Mouse (Mus musculus) liver, adult 2 months (tissue): ENCODE results near the gene Ino80b.

Experiments used
- CTCF ChIP-seq: fragments of 200-500 bp; IDR thresholded peaks from 2 replicates; pipeline ENCODE4 v1.5.1; 2011; ENCODE audit warnings: low read depth, low read length, control low read depth
- POLR2A ChIP-seq: fragments of 200-500 bp; IDR thresholded peaks from 2 replicates; pipeline ENCODE4 v1.6.1; 2011; ENCODE audit warnings: low read length, control low read depth; ENCODE audit not compliant: insufficient read depth; ENCODE audit errors: extremely low read depth

DNA sequence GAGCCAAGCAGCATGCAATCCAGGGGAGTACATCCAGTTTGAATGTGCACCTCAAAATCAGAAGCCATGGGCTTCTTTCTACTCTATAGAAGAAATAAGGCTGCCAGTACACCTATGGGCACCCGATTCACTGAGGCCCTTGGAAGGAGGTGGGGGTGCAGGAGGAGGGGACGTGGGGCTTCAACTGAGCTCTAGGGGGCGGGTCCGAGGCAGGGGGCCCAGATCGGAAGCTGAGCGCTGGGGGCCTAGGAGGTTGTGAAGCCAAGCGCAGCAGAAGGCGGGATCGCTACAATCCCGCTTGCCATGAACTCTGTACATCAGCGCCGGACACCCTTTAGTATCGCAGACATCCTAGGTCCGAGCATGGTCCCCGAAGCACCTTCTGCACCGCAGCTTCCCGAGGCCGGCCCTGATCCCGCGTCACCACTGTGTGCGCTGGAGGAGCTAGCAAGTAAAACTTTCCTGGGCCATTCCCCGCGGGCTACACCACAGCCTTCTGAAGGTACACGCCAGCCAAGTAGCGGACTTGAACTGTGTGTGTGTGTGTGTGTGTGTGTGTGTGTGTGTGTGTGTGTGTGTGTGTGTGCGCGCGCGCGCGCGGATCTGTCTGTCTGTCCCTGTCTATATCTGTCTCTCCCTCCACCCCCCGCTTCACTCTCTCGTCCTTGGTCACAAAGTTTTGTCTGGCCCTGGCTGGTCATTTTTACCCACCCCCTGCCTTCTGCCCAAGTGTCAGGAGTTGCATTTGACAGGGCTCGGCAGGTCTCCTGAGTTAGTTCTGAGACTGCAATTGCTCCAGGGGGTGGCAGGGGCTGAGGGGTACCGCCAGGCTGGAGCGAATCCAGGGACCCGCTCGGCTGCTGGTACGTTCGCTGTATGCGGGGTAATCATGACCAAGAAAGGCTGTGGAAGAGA, 38.9 kb downstream of the Ino80b start, which contains the start of gene Lbx2:
- TF ChIP-seq POLR2A: no peak
- TF ChIP-seq CTCF: no peak
